Mouse (Mus musculus): Measurements from ENCODE around the gene Cybc1. TPM values are rescaled to one million over a fixed set of nuclear protein-coding genes. Genes with fewer than 3 reads are reported as not detected.

Cybc1 gene
- polyA plus RNA-seq (2015; fragmentation: Nextera tagmentation; extraction: Ambion mirVana), result 43.4 and 44.7 TPM in 2 replicates

DNA sequence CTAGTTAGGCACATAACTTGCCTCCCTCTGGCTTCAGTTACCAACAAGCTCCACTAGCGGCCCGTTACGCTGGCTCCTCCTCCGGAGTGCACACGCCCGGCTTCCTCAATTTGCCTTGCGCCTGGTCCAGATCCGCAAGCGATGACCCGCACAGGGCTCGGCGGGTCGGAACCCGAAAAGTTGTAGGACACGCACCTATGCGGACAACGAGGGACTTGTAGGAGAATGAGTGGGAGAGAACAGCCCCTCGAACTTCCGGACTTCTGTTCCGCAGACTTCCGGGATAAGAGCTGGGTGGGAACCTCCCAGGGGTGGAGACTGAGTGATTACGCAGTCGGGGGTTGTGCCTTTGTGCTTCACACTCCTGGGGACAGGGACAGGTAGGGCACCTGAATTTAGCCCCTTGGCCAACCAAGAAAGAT is at the start of gene Cybc1:
Cybc1 (minus strand) TSS at position 305 of the 422 bp plus-strand sequence.
- Histone ChIP-seq H3K9me3 (no peaks in the 10 kb centered on the region), H3K4me2 (peak within 1 kb of the TSS; percentile 72), H3K27ac (peak within 1 kb of the TSS; percentile 82), H3K4me3 (peak within 1 kb of the TSS; percentile 61), H3K36me3 (peaks cover 33% of the 10 kb centered on the region), H3K4me1 (peaks cover 22% of the 10 kb centered on the region), H3K9ac (peak within 1 kb of the TSS; percentile 35), H3K27me3 (no peaks in the 10 kb centered on the region)
- under 1% methylated on average over 23 of the region's 23 CpGs for WGBS
- ATAC-seq (ENCODE audit: insufficient number of reproducible peaks, low FRiP score, low TSS enrichment, low read depth), result peak; percentile 85

DNA sequence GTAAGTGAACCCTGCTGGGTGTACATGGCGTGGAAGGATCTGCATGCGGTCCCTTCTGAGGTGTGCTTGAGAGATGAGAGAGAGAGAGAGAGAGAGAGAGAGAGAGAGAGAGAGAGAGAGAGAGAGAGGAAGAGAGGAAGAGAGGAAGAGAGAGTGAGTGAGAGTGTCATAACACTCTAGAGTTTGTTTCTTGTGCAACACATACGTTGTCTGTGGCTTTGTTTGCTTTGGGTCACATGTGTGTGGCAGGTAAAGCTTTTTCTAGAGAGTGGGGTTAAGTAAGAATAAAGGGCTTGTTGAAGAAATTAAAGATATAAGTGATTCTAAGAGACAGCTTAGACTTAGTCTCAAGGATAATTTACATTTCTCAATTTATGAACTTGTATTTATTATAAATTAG is 48.9 kb upstream of the Cybc1 start:
- H3K9me3 ChIP-seq, result no peaks in the 10 kb centered on the region
- H3K4me2 ChIP-seq, result no peak overlapping the region
- no peak overlapping the region for H3K27ac ChIP-seq
- WGBS, result 90% methylated on average over 3 of the region's 3 CpGs
- peaks cover 15% of the 10 kb centered on the region; the same call in 1 of the 2 replicates for H3K36me3 ChIP-seq
- H3K9ac ChIP-seq, result no peak overlapping the region
- H3K27me3 ChIP-seq, result no peaks in the 10 kb centered on the region
- H3K4me1 ChIP-seq, result no peaks in the 10 kb centered on the region
- no peak overlapping the region for H3K4me3 ChIP-seq
- no peak for ATAC-seq (ENCODE audit: insufficient number of reproducible peaks, low FRiP score, low TSS enrichment, low read depth)

DNA sequence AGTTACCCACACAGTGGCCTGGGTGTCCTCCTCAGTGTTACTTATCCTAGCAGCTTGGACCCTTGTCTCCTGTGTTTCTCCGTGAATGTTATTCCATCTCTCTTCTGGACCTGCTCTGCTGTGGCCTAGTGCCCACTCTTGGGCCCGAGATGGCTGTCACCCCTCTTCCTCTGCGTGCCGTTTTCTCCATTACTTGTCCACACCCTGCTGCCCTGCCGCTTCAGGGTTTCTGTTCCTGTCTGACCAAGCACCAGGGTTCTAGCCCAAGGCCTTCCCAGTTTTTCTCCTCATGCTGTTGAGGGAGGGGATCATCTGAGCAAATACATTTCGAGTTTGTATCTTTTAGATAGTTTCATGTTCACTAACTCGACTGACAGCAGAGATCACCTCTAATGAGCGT is 48.4 kb upstream of the Cybc1 start:
- Histone ChIP-seq H3K9me3 (no peaks in the 10 kb centered on the region), H3K4me3 (no peak overlapping the region), H3K27me3 (no peaks in the 10 kb centered on the region), H3K4me2 (no peak overlapping the region), H3K36me3 (peaks cover 18% of the 10 kb centered on the region; the same call in 1 of the 2 replicates), H3K27ac (no peak overlapping the region), H3K9ac (no peak overlapping the region), H3K4me1 (no peaks in the 10 kb centered on the region)
- 92% methylated on average over 8 of the region's 8 CpGs for WGBS
- no peak for ATAC-seq (ENCODE audit: insufficient number of reproducible peaks, low FRiP score, low TSS enrichment, low read depth)

GRCm38 (mm10) chr11:121261074-121261473 is 32.0 kb upstream of the Cybc1 start:
- Histone ChIP-seq H3K27me3 (no peaks in the 10 kb centered on the region), H3K36me3 (peaks cover 28% of the 10 kb centered on the region), H3K4me1 (peaks cover 16% of the 10 kb centered on the region), H3K9ac (peak overlapping the region; percentile 93), H3K4me3 (peak overlapping the region; percentile 94), H3K4me2 (peak overlapping the region; percentile 80), H3K9me3 (no peaks in the 10 kb centered on the region), H3K27ac (no peak overlapping the region)
- ATAC-seq (ENCODE audit: insufficient number of reproducible peaks, low FRiP score, low TSS enrichment, low read depth), result no peak
- 39% methylated on average over 2 of the region's 2 CpGs for WGBS

GRCm38 (mm10) chr11:121260211-121260906 is 31.2 kb upstream of the Cybc1 start:
- peaks cover 32% of the 10 kb centered on the region for H3K36me3 ChIP-seq
- peaks cover 16% of the 10 kb centered on the region for H3K4me1 ChIP-seq
- WGBS, result under 1% methylated on average over 50 of the region's 60 CpGs
- H3K4me2 ChIP-seq, result peak overlapping the region; percentile 80
- peak overlapping the region; percentile 93 for H3K9ac ChIP-seq
- no peaks in the 10 kb centered on the region for H3K9me3 ChIP-seq
- H3K27me3 ChIP-seq, result no peaks in the 10 kb centered on the region
- ATAC-seq (ENCODE audit: insufficient number of reproducible peaks, low FRiP score, low TSS enrichment, low read depth), result peak; percentile 13
- H3K4me3 ChIP-seq, result peak overlapping the region; percentile 94
- H3K27ac ChIP-seq, result peak overlapping the region; percentile 81

DNA sequence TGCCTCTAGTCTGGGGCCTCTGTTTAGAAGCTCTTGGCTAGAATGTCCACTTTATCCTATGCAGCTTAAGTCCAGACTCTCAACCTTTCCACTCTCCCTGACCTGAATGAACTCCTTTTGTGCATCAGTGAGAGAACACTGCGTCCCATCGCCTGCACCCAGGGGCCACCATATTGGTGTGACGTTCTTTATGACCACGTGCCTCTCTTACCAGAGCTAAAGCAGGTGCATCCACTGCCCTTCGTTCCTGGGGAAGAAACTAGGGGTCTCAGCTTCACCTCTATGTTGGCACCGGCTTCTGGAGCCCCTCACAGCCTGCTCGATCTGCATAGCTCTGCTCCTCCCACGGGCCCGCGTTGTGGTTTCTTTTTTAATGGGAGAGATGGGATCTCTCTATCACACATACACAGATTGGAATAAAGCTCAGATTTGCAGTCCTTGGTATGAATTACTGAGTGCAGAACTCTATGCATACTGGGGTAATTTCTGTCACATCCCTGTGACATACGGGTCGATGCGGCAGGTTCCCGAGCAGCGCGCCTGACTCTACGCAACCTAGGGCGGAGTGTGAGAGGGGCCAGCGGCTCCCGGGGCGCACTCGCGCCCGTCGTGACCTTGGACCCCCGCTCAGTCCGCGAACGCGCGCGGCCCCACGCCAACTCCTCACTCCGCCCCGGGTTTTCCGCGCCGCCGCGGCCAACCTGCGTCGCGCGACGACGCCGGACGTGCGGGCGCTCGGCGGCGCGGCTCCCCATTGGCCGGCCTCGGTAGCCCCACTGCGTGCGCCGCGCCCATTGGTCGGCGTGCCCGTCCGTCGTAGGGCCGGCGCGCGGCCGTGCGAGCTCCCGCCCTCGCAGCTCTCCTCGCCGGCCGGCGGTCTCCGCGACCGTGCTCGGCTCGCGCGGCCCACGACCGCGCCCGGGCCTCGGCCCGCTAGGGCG is 30.3 kb upstream of the Cybc1 start, which contains the start of gene Foxk2:
Foxk2 (plus strand) TSS at position 831 of the 941 bp plus-strand sequence.
- peak within 1 kb of the TSS; percentile 83 for H3K4me2 ChIP-seq
- peak; percentile 95 for ATAC-seq (ENCODE audit: insufficient number of reproducible peaks, low FRiP score, low TSS enrichment, low read depth)
- no peaks in the 10 kb centered on the region for H3K27me3 ChIP-seq
- H3K36me3 ChIP-seq, result peaks cover 42% of the 10 kb centered on the region
- WGBS, result under 1% methylated on average over 89 of the region's 91 CpGs
- peak within 1 kb of the TSS; percentile 87 for H3K27ac ChIP-seq
- H3K9ac ChIP-seq, result peak within 1 kb of the TSS; percentile 93
- H3K9me3 ChIP-seq, result no peaks in the 10 kb centered on the region
- H3K4me1 ChIP-seq, result peaks cover 16% of the 10 kb centered on the region
- H3K4me3 ChIP-seq, result peak within 1 kb of the TSS; percentile 94

DNA sequence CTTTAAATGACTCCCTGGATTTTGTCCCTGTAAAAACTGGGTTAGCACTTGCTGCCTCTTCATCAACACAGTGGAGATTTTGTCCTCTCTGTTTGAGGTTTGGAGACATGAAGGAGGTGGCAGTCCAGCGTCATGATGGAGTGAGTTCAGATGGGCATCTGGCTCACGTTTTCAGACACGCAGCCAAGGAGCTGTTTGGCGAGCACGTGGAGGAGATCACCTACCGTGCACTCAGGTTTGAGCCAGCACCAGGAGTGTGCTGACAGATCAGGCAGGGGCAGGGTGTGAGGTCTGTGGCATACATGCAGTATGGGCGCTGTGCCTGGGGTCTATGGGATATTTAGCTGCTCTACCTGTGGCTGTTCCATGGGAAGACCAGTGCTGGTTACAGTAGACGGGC is 21.1 kb upstream of the Cybc1 start:
- no peak overlapping the region for H3K4me2 ChIP-seq
- 79% methylated on average over 8 of the region's 8 CpGs for WGBS
- H3K9me3 ChIP-seq, result no peaks in the 10 kb centered on the region
- no peak overlapping the region for H3K27ac ChIP-seq
- ATAC-seq (ENCODE audit: insufficient number of reproducible peaks, low FRiP score, low TSS enrichment, low read depth), result no peak
- H3K36me3 ChIP-seq, result peaks cover 95% of the 10 kb centered on the region
- no peak overlapping the region for H3K4me3 ChIP-seq
- H3K9ac ChIP-seq, result no peak overlapping the region
- H3K27me3 ChIP-seq, result no peaks in the 10 kb centered on the region
- H3K4me1 ChIP-seq, result no peaks in the 10 kb centered on the region

DNA sequence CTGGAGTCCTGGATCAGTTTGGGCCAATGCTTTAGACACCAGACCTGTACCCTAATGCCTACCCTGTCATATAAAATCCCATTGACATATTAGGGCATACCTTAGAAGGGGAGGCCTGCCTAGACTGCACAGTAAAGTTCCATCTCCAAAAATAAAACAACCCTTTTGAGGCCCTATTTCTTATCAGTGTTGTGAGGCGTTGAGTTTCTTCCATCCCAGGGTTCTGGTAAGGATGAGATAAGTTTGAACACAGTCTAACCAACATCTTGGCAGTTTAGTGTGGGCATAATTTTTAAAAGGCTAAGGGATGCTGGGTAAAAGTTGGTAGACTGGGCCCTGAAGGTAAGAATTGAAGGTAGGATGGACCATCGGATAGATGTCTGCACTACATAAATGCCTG is 10.5 kb upstream of the Cybc1 start:
- H3K36me3 ChIP-seq, result peaks cover 51% of the 10 kb centered on the region
- H3K27me3 ChIP-seq, result no peaks in the 10 kb centered on the region
- no peak overlapping the region for H3K9ac ChIP-seq
- H3K27ac ChIP-seq, result no peak overlapping the region
- 94% methylated on average over 2 of the region's 2 CpGs for WGBS
- H3K4me3 ChIP-seq, result no peak overlapping the region
- H3K9me3 ChIP-seq, result no peaks in the 10 kb centered on the region
- no peak for ATAC-seq (ENCODE audit: insufficient number of reproducible peaks, low FRiP score, low TSS enrichment, low read depth)
- peaks cover 23% of the 10 kb centered on the region for H3K4me1 ChIP-seq
- H3K4me2 ChIP-seq, result no peak overlapping the region

DNA sequence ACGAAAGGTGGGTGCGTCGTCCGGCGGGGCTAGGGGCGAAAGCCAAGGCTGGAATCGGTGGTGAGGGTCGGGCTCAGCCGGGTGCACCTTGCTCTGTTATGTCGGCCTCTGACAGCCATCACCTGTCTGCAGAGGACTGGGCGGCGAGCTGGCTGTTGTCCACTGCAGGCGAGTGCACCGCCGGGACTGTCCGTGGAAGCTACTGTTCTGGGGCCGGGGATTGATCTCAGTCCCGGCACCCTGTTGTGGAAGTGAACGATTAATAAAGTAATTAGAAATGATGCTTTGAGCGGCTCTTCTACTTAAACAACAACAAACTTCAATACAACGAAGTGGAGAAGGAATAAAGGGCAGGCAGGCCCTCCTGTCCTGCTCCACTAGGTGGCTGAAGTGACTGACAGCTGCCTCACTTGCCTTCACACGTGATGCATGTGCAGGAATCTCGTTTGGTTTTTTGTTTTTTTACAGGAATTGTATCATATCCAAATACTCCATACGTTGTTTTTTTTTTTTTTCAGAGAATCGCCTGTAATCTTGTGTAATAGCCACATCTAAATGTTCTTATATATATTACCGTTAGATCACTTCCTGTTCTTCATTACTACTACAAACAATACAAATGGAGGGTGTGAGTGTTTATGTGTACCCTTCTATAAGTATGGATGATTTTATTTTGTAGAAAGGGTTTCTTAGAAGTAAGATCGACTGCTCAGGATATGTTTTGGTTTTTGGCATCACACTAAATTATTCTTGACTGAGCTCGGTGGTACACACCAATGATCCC is 8.4 kb upstream of the Cybc1 start:
- H3K4me1 ChIP-seq, result peaks cover 23% of the 10 kb centered on the region
- H3K9ac ChIP-seq, result peak overlapping the region; percentile 65
- peak overlapping the region; percentile 71 for H3K4me3 ChIP-seq
- 3% methylated on average over 28 of the region's 28 CpGs for WGBS
- peaks cover 31% of the 10 kb centered on the region for H3K36me3 ChIP-seq
- no peak; the same call in 1 of the 2 replicates for ATAC-seq (ENCODE audit: insufficient number of reproducible peaks, low FRiP score, low TSS enrichment, low read depth)
- peak overlapping the region; percentile 93 for H3K27ac ChIP-seq
- no peaks in the 10 kb centered on the region for H3K9me3 ChIP-seq
- peak overlapping the region; percentile 51 for H3K4me2 ChIP-seq
- no peaks in the 10 kb centered on the region for H3K27me3 ChIP-seq

DNA sequence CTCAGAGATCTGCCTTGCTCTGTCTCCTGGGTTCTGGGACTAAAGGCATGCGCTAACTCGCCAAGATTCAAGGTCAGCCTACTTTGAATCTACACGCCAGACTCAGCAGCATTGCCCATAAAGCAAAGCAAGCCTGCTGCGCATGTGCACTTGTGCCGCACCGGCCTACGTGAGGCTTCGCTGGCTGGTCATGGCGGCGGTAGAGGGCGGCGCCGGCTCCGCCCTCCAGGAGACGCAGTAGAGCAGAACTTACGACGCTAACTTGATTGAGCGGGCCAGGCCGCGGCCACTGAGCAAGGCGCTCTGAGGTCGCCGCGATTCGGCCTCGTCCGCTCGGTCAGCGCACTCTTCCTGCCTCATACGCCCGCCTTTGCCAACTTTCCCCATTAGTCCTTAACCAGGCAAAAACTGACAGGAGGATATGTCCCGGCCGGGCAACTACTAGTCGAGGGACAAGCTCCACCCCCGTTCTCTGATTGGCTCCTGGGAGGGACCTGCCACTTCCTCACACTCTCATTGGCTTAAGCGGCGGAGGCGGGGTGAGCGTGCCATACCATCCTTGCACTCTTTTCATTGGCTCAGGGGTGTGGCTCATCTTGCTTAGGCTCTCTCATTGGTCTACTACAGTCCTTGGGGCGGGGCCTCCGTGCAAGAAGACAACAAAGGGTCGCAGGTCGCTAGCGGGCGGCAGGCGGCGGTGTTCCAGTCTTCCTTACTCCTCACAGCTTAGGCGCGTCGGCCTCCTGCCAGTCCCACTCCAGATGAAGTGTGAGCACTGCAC is 7.6 kb upstream of the Cybc1 start, which contains the start of gene Narf:
Narf (plus strand) TSS at position 690 of the 781 bp plus-strand sequence.
- Histone ChIP-seq H3K9me3 (no peaks in the 10 kb centered on the region), H3K4me1 (peaks cover 22% of the 10 kb centered on the region), H3K27ac (peak within 1 kb of the TSS; percentile 100), H3K36me3 (peaks cover 23% of the 10 kb centered on the region), H3K27me3 (no peaks in the 10 kb centered on the region), H3K4me3 (peak within 1 kb of the TSS; percentile 71), H3K4me2 (peak within 1 kb of the TSS; percentile 51), H3K9ac (peak within 1 kb of the TSS; percentile 65)
- peak; percentile 100 for ATAC-seq (ENCODE audit: insufficient number of reproducible peaks, low FRiP score, low TSS enrichment, low read depth)
- under 1% methylated on average over 50 of the region's 50 CpGs for WGBS
